Comparison of ENCODE assay signal across 11 mouse cellular contexts in genomic region chr6:83505554-83505953, GRCm38 (mm10). TPM values are rescaled to one million over a fixed set of nuclear protein-coding genes. Genes with fewer than 3 reads are reported as not detected.
DNase-seq lines count a peak whose midpoint lies in the region; ATAC-seq and TF ChIP-seq lines count a peak whose summit lies in the region.
"Had no signal": no experiment of that assay in that cellular context is flagged by ENCODE, and none has a peak within 500 bp of the region (broad histone marks: within the 10 kb centered on the region; RNA-seq: fewer than 3 reads in every experiment).

No protein-coding gene starts in this region.

- H3K9me3 ChIP-seq in heart, embryonic 13.5 days = 0 out of 2 replicates have a peak, but pooled peaks cover 1% of the 10 kb centered on the region
- no peaks in the 10 kb centered on the region for H3K9me3 ChIP-seq in hindbrain, embryonic 12.5 days (replicated peaks)
- H3K9me3 ChIP-seq in midbrain, embryonic 10.5 days (replicated peaks) = no peaks in the 10 kb centered on the region; the same call in 1 of the 2 replicates

- TF ChIP-seq CTCF in bone marrow, adult 2 months (IDR thresholded peaks at IDR 0.05; ENCODE audit: control insufficient read depth, insufficient read depth, low read length) = no peak

- no peak for TF ChIP-seq POLR2A in bone marrow, adult 2 months (IDR thresholded peaks at IDR 0.05; ENCODE audit: borderline replicate concordance, control insufficient read depth, low read depth, low read length)

- H3K9ac ChIP-seq in heart, embryonic 13.5 days = peak overlapping the region; percentile 89
- peak overlapping the region; percentile 81 for H3K9ac ChIP-seq in hindbrain, embryonic 12.5 days

- intact Hi-C loops in heart, postnatal 10 days (cut with DNase I) = loop anchor here (5.0 kb wide), 1 partner anchor 63 kb away; no protein-coding TSS in a partner anchor
- intact Hi-C loops in left cerebral cortex, postnatal 14 days (cut with DNase I) = loop anchor here (5.0 kb wide), 1 partner anchor 63 kb away; no protein-coding TSS in a partner anchor

- H3K4me3 ChIP-seq in heart, embryonic 13.5 days = peak overlapping the region; percentile 79
- no peak overlapping the region for H3K4me3 ChIP-seq in bone marrow, adult 2 months (replicated peaks; ENCODE audit: control insufficient read depth, low read depth, low read length)
- H3K4me3 ChIP-seq in hindbrain, embryonic 12.5 days = peak overlapping the region; percentile 84; the same call in 1 of the 2 replicates
- H3K4me3 ChIP-seq in midbrain, embryonic 10.5 days = peak overlapping the region; percentile 78

- H3K36me3 ChIP-seq in heart, embryonic 13.5 days = peaks cover 2% of the 10 kb centered on the region; the same call in 1 of the 2 replicates
- H3K36me3 ChIP-seq in hindbrain, embryonic 12.5 days = 0 out of 2 replicates have a peak, but pooled peaks cover 4% of the 10 kb centered on the region
- peaks cover 4% of the 10 kb centered on the region for H3K36me3 ChIP-seq in midbrain, embryonic 10.5 days

- 74% methylated on average over 4 of the region's 4 CpGs for WGBS in heart, embryonic 13.5 days
- 59% methylated on average over 4 of the region's 4 CpGs for WGBS in bone marrow, adult 2 months
- 91% methylated on average over 4 of the region's 4 CpGs for WGBS in hindbrain, embryonic 12.5 days
- 88% methylated on average over 4 of the region's 4 CpGs for WGBS in midbrain, embryonic 10.5 days

- peak overlapping the region; percentile 96; the same call in 1 of the 2 replicates for H3K27ac ChIP-seq in heart, embryonic 13.5 days (replicated peaks)
- peak overlapping the region; percentile 64; the same call in 1 of the 2 replicates for H3K27ac ChIP-seq in bone marrow, adult 2 months (ENCODE audit: control insufficient read depth, insufficient read depth, low read depth, low read length, poor library complexity)
- no peak overlapping the region for H3K27ac ChIP-seq in hindbrain, embryonic 12.5 days
- no peak overlapping the region for H3K27ac ChIP-seq in midbrain, embryonic 10.5 days (replicated peaks)

- ATAC-seq in heart, embryonic 13.5 days (ENCODE audit: extremely low read depth, insufficient number of reproducible peaks, low FRiP score, low TSS enrichment) = no peak
- no peak for ATAC-seq in hindbrain, embryonic 12.5 days (ENCODE audit: low FRiP score)

- H3K27me3 ChIP-seq in heart, embryonic 13.5 days (replicated peaks) = no peaks in the 10 kb centered on the region
- no peaks in the 10 kb centered on the region; the same call in 1 of the 2 replicates for H3K27me3 ChIP-seq in hindbrain, embryonic 12.5 days
- H3K27me3 ChIP-seq in midbrain, embryonic 10.5 days (ENCODE audit: low read depth, poor library complexity, severe bottlenecking) = no peaks in the 10 kb centered on the region

- no peak for DNase-seq in heart, postnatal 10 days
- DNase-seq in midbrain, embryonic 10.5 days (ENCODE audit: low spot score) = no peak
- DNase-seq in adrenal gland, adult (ENCODE audit: inconsistent age in 2 of 2, low spot score in 1 of 2) = no peak
- DNase-seq in left cerebral cortex, postnatal 14 days (ENCODE audit: low spot score in 2 of 2) = no peak
- no peak for DNase-seq in right cerebral cortex, adult 2 months (ENCODE audit: low spot score in 2 of 2)
- DNase-seq: cerebellum, adult 18-20 months; retina, postnatal 1 day had no signal

- peak overlapping the region; percentile 78 for H3K4me2 ChIP-seq in heart, embryonic 13.5 days
- H3K4me2 ChIP-seq in hindbrain, embryonic 12.5 days (replicated peaks) = peak overlapping the region; percentile 75

- peaks cover 28% of the 10 kb centered on the region for H3K4me1 ChIP-seq in heart, embryonic 13.5 days
- H3K4me1 ChIP-seq in bone marrow, adult 2 months (ENCODE audit: control insufficient read depth, insufficient read depth, low read length) = peaks cover 6% of the 10 kb centered on the region
- H3K4me1 ChIP-seq in hindbrain, embryonic 12.5 days = peaks cover 10% of the 10 kb centered on the region
- H3K4me1 ChIP-seq in midbrain, embryonic 10.5 days = peaks cover 20% of the 10 kb centered on the region

RNA-seq across cellular contexts. Expression of gene Dguok, which starts 1.2 kb away (rescaled TPM):
- 54.0 and 55.2 TPM in 2 replicates for polyA plus RNA-seq in heart, embryonic 13.5 days (2015; fragmentation: Nextera tagmentation; extraction: Ambion mirVana)
- 10 to 100 TPM; 24.0 to 31.1 TPM for total RNA-seq in heart, postnatal 10 days (2021)
- polyA plus RNA-seq in bone marrow, adult 2 months (2011; ENCODE audit: insufficient read depth, insufficient read length, low replicate concordance, missing spikeins) = 24.0 and 38.4 TPM in 2 replicates
- 64.3 and 64.5 TPM in 2 replicates for polyA plus RNA-seq in hindbrain, embryonic 12.5 days (2016; fragmentation: Nextera tagmentation; extraction: Ambion mirVana)
- polyA plus RNA-seq in midbrain, embryonic 10.5 days (2016; fragmentation: Nextera tagmentation; extraction: Ambion mirVana) = 60.3 and 61.7 TPM in 2 replicates
- 10 to 100 TPM; 21.8 to 22.9 TPM for total RNA-seq in left cerebral cortex, postnatal 14 days (2021)

RNA-seq across cellular contexts. Expression of gene Actg2, which starts 30.5 kb away (rescaled TPM):
- 15.2 and 20.7 TPM in 2 replicates for polyA plus RNA-seq in heart, embryonic 13.5 days (2015; fragmentation: Nextera tagmentation; extraction: Ambion mirVana)
- total RNA-seq in heart, postnatal 10 days (2021) = 1 to 10 TPM; 5.0 to 8.2 TPM
- 3.2 TPM in 1 of 2 replicates, not detected in the other for polyA plus RNA-seq in bone marrow, adult 2 months (2011; ENCODE audit: insufficient read depth, insufficient read length, low replicate concordance, missing spikeins)
- 2.5 and 3.9 TPM in 2 replicates for polyA plus RNA-seq in hindbrain, embryonic 12.5 days (2016; fragmentation: Nextera tagmentation; extraction: Ambion mirVana)
- 0.49 and 1.9 TPM in 2 replicates for polyA plus RNA-seq in midbrain, embryonic 10.5 days (2016; fragmentation: Nextera tagmentation; extraction: Ambion mirVana)
- under 1 TPM; 0.66 to 0.88 TPM for total RNA-seq in left cerebral cortex, postnatal 14 days (2021)
- total RNA-seq: layer of hippocampus, adult 8-10 months had no signal

RNA-seq across cellular contexts. Expression of gene Tet3, which starts 46.7 kb away (rescaled TPM):
- polyA plus RNA-seq in heart, embryonic 13.5 days (2015; fragmentation: Nextera tagmentation; extraction: Ambion mirVana) = 27.7 and 30.6 TPM in 2 replicates
- total RNA-seq in heart, postnatal 10 days (2021) = 10 to 100 TPM; 49.0 to 54.3 TPM
- polyA plus RNA-seq in bone marrow, adult 2 months (2011; ENCODE audit: insufficient read depth, insufficient read length, low replicate concordance, missing spikeins) = 23.1 and 35.7 TPM in 2 replicates
- 63.3 and 63.9 TPM in 2 replicates for polyA plus RNA-seq in hindbrain, embryonic 12.5 days (2016; fragmentation: Nextera tagmentation; extraction: Ambion mirVana)
- 45.1 and 51.0 TPM in 2 replicates for polyA plus RNA-seq in midbrain, embryonic 10.5 days (2016; fragmentation: Nextera tagmentation; extraction: Ambion mirVana)
- total RNA-seq in left cerebral cortex, postnatal 14 days (2021) = 100 to 1,000 TPM; 106 to 114 TPM

Comparison
In these comparisons a context has a peak if more than half of its experiments do, and no peak if none do; other contexts are left out.
1. H3K27ac ChIP-seq: peak in heart, embryonic 13.5 days (single experiment) and bone marrow, adult 2 months (single experiment); none in hindbrain, embryonic 12.5 days (single experiment) and midbrain, embryonic 10.5 days (single experiment).